Mouse (Mus musculus): ENCODE data around the gene Klhl29. TPM values are rescaled to one million over a fixed set of nuclear protein-coding genes. Genes with fewer than 3 reads are reported as not detected.

Klhl29 gene
- polyA plus RNA-seq, 1 experiment from 2014 or later, result 2.0 TPM

DNA sequence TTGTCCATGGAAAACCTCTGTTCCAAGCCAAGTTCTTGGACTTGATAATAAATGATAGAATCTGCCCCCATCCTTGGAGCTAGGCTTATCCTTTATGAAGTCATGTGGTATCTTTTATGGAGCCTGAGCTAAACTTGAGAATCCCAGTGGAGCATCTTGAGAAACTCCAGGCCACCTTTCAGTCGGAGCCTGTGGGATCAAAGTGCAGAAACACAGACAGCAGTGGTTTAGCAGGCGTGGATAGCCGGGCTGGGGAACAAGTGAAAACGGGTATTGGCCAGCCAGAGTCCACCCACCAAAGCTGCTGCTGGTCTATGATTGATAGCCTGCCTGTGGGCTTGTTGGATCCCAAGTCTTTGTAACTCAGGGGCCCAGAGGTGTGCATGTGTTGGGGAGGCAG is 177.2 kb downstream of the Klhl29 start:
- ATAC-seq (ENCODE audit: insufficient read depth, low FRiP score, low TSS enrichment) (no peak), DNase-seq (ENCODE audit: low spot score) (no peak)
- Histone ChIP-seq H3K4me1 (ENCODE audit: control insufficient read depth, insufficient read depth, low read length) (no peaks in the 10 kb centered on the region), H3K9me3 (ENCODE audit: control insufficient read depth, low read length) (no peaks in the 10 kb centered on the region), H3K4me2 (ENCODE audit: low read depth) (no peak overlapping the region), H3K9ac (ENCODE audit: low read length) (no peak overlapping the region), H3K36me3 (ENCODE audit: control insufficient read depth, insufficient read depth, low read length) (no peaks in the 10 kb centered on the region), H3K4me3 (ENCODE audit: low read depth, low read length) (no peak overlapping the region), H3K27ac (ENCODE audit: low read depth, low read length) (no peak overlapping the region), H3K27me3 (ENCODE audit: control insufficient read depth, insufficient read depth, low read length) (no peaks in the 10 kb centered on the region)
- 65% methylated on average over 4 of the region's 4 CpGs for WGBS

- peaks cover 23% of the 10 kb centered on the region for H3K4me1 ChIP-seq (ENCODE audit: control insufficient read depth, insufficient read depth, low read length)
- no peaks in the 10 kb centered on the region for H3K36me3 ChIP-seq (ENCODE audit: control insufficient read depth, insufficient read depth, low read length)
- ATAC-seq (ENCODE audit: insufficient read depth, low FRiP score, low TSS enrichment) (no peak), DNase-seq (ENCODE audit: low spot score) (no peak)
- no peaks in the 10 kb centered on the region for H3K27me3 ChIP-seq (ENCODE audit: control insufficient read depth, insufficient read depth, low read length)
- WGBS, result 68% methylated on average over 6 of the region's 6 CpGs
- no peak overlapping the region for H3K9ac ChIP-seq (ENCODE audit: low read length)
- H3K9me3 ChIP-seq (ENCODE audit: control insufficient read depth, low read length), result no peaks in the 10 kb centered on the region
- no peak overlapping the region for H3K4me3 ChIP-seq (ENCODE audit: low read depth, low read length)
- H3K27ac ChIP-seq (ENCODE audit: low read depth, low read length), result no peak overlapping the region
- H3K4me2 ChIP-seq (ENCODE audit: low read depth), result no peak overlapping the region
Measured at GRCm38 (mm10) chr12:5194176-5194575, 181.3 kb downstream of the Klhl29 start.

- H3K27me3 ChIP-seq (ENCODE audit: control insufficient read depth, insufficient read depth, low read length), result no peaks in the 10 kb centered on the region
- ATAC-seq (ENCODE audit: insufficient read depth, low FRiP score, low TSS enrichment) (no peak), DNase-seq (ENCODE audit: low spot score) (no peak)
- no peak overlapping the region for H3K4me2 ChIP-seq (ENCODE audit: low read depth)
- WGBS, result 35% methylated on average over 9 of the region's 9 CpGs
- H3K4me1 ChIP-seq (ENCODE audit: control insufficient read depth, insufficient read depth, low read length), result peaks cover 35% of the 10 kb centered on the region
- H3K9ac ChIP-seq (ENCODE audit: low read length), result no peak overlapping the region
- 0 out of 2 replicates have a peak overlapping the region, but pooled peaks have one; percentile 46 for H3K27ac ChIP-seq (ENCODE audit: low read depth, low read length)
- no peaks in the 10 kb centered on the region for H3K36me3 ChIP-seq (ENCODE audit: control insufficient read depth, insufficient read depth, low read length)
- no peaks in the 10 kb centered on the region for H3K9me3 ChIP-seq (ENCODE audit: control insufficient read depth, low read length)
- no peak overlapping the region for H3K4me3 ChIP-seq (ENCODE audit: low read depth, low read length)
Measured at GRCm38 (mm10) chr12:5192380-5192718, 183.1 kb downstream of the Klhl29 start.

- WGBS, result 8% methylated on average over 14 of the region's 14 CpGs
- Histone ChIP-seq H3K4me2 (ENCODE audit: low read depth) (peak overlapping the region; percentile 22; the same call in 1 of the 2 replicates), H3K9me3 (ENCODE audit: control insufficient read depth, low read length) (no peaks in the 10 kb centered on the region), H3K4me1 (ENCODE audit: control insufficient read depth, insufficient read depth, low read length) (peaks cover 35% of the 10 kb centered on the region), H3K9ac (ENCODE audit: low read length) (peak overlapping the region; percentile 36; the same call in 1 of the 2 replicates), H3K27me3 (ENCODE audit: control insufficient read depth, insufficient read depth, low read length) (no peaks in the 10 kb centered on the region), H3K27ac (ENCODE audit: low read depth, low read length) (0 out of 2 replicates have a peak overlapping the region, but pooled peaks have one; percentile 46), H3K36me3 (ENCODE audit: control insufficient read depth, insufficient read depth, low read length) (no peaks in the 10 kb centered on the region), H3K4me3 (ENCODE audit: low read depth, low read length) (no peak overlapping the region)
- DNase-seq (ENCODE audit: low spot score) (peak; percentile 67), ATAC-seq (ENCODE audit: insufficient read depth, low FRiP score, low TSS enrichment) (no peak; the same call in 1 of the 2 replicates)
Measured at GRCm38 (mm10) chr12:5191628-5192379, 183.7 kb downstream of the Klhl29 start.

DNA sequence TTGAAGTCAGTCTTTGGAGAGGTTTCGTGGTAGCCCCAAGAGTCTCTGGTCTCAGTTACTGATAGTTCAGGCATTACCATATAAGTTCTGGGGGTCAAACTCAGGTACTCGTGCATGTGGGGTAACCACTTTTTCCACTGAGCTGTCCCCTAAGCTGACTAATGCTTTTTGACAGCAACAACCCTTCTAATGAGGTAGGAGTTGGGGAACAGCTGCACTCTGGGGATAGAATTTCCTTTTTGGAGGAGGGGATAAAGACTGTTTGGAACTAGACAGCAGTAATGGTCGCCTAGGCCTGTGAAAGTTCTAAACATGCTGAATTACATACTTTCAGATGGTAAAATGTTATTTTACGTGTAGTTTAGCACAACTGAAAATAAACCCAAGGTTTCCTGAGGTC is 184.3 kb downstream of the Klhl29 start:
- ATAC-seq (ENCODE audit: insufficient read depth, low FRiP score, low TSS enrichment), result no peak
- Histone ChIP-seq H3K9ac (ENCODE audit: low read length) (no peak overlapping the region), H3K27me3 (ENCODE audit: control insufficient read depth, insufficient read depth, low read length) (no peaks in the 10 kb centered on the region), H3K27ac (ENCODE audit: low read depth, low read length) (no peak overlapping the region), H3K4me3 (ENCODE audit: low read depth, low read length) (no peak overlapping the region), H3K36me3 (ENCODE audit: control insufficient read depth, insufficient read depth, low read length) (no peaks in the 10 kb centered on the region), H3K4me1 (ENCODE audit: control insufficient read depth, insufficient read depth, low read length) (peaks cover 35% of the 10 kb centered on the region), H3K4me2 (ENCODE audit: low read depth) (no peak overlapping the region), H3K9me3 (ENCODE audit: control insufficient read depth, low read length) (no peaks in the 10 kb centered on the region)
- 65% methylated on average over 4 of the region's 4 CpGs for WGBS
- no peak for DNase-seq (ENCODE audit: low spot score)

DNA sequence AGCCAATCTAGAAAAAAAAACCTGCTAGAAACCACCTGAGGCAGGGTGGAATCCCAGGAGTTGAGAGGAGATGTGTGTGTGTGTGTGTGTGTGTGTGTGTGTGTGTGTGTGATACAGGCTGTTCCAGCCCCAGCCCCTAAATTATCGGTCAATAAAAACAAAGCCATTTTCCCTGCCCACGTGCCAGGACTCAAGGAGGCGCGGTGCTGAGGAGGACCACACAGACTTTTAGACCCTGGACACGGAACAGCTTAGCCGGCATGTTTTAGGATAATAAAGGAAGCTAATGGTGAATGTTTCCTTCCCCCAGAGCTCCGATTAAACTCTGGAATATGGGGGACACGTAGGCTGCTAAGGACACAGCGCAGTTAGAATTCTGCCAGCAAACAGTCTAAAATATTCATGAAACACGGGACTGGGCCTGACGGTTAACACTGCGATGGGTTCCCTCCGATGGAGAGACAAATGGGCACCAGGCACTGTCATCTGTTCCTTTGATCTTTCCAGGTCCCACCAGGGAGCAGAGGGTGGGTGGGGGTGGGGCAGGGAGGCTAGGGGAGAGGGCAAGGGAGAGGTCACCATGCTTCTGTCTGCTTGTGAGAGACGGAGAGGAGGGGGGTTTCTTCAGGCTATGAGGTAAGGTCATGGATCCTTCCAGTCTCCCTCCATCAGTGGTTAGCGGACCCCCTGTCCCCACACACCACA is 185.9 kb downstream of the Klhl29 start:
- no peak overlapping the region for H3K4me2 ChIP-seq (ENCODE audit: low read depth)
- H3K27me3 ChIP-seq (ENCODE audit: control insufficient read depth, insufficient read depth, low read length), result no peaks in the 10 kb centered on the region
- peaks cover 35% of the 10 kb centered on the region for H3K4me1 ChIP-seq (ENCODE audit: control insufficient read depth, insufficient read depth, low read length)
- H3K27ac ChIP-seq (ENCODE audit: low read depth, low read length), result peak overlapping the region; percentile 11; the same call in 1 of the 2 replicates
- H3K4me3 ChIP-seq (ENCODE audit: low read depth, low read length), result no peak overlapping the region
- no peaks in the 10 kb centered on the region for H3K9me3 ChIP-seq (ENCODE audit: control insufficient read depth, low read length)
- ATAC-seq (ENCODE audit: insufficient read depth, low FRiP score, low TSS enrichment) (peak; percentile 18; the same call in 1 of the 2 replicates), DNase-seq (ENCODE audit: low spot score) (no peak)
- H3K36me3 ChIP-seq (ENCODE audit: control insufficient read depth, insufficient read depth, low read length), result no peaks in the 10 kb centered on the region
- WGBS, result 10% methylated on average over 15 of the region's 15 CpGs
- H3K9ac ChIP-seq (ENCODE audit: low read length), result no peak overlapping the region

- H3K4me3 ChIP-seq (ENCODE audit: low read depth, low read length), result no peak overlapping the region
- H3K27ac ChIP-seq (ENCODE audit: low read depth, low read length), result peak overlapping the region; percentile 11; the same call in 1 of the 2 replicates
- H3K4me2 ChIP-seq (ENCODE audit: low read depth), result no peak overlapping the region
- no peaks in the 10 kb centered on the region for H3K9me3 ChIP-seq (ENCODE audit: control insufficient read depth, low read length)
- ATAC-seq (ENCODE audit: insufficient read depth, low FRiP score, low TSS enrichment) (peak; percentile 84), DNase-seq (ENCODE audit: low spot score) (peak; percentile 74)
- WGBS, result 22% methylated on average over 7 of the region's 7 CpGs
- H3K4me1 ChIP-seq (ENCODE audit: control insufficient read depth, insufficient read depth, low read length), result peaks cover 35% of the 10 kb centered on the region
- no peaks in the 10 kb centered on the region for H3K36me3 ChIP-seq (ENCODE audit: control insufficient read depth, insufficient read depth, low read length)
- H3K27me3 ChIP-seq (ENCODE audit: control insufficient read depth, insufficient read depth, low read length), result no peaks in the 10 kb centered on the region
- no peak overlapping the region for H3K9ac ChIP-seq (ENCODE audit: low read length)
Measured at GRCm38 (mm10) chr12:5188899-5189298, 186.6 kb downstream of the Klhl29 start.

- Histone ChIP-seq H3K4me3 (ENCODE audit: low read depth, low read length) (no peak overlapping the region), H3K9ac (ENCODE audit: low read length) (no peak overlapping the region), H3K27me3 (ENCODE audit: control insufficient read depth, insufficient read depth, low read length) (no peaks in the 10 kb centered on the region), H3K27ac (ENCODE audit: low read depth, low read length) (no peak overlapping the region), H3K36me3 (ENCODE audit: control insufficient read depth, insufficient read depth, low read length) (no peaks in the 10 kb centered on the region), H3K4me2 (ENCODE audit: low read depth) (no peak overlapping the region), H3K4me1 (ENCODE audit: control insufficient read depth, insufficient read depth, low read length) (peaks cover 35% of the 10 kb centered on the region), H3K9me3 (ENCODE audit: control insufficient read depth, low read length) (no peaks in the 10 kb centered on the region)
- 73% methylated on average over 2 of the region's 2 CpGs for WGBS
- ATAC-seq (ENCODE audit: insufficient read depth, low FRiP score, low TSS enrichment) (no peak), DNase-seq (ENCODE audit: low spot score) (no peak)
Measured at GRCm38 (mm10) chr12:5187773-5188333, 187.6 kb downstream of the Klhl29 start.

Measured in neural tube, embryonic 11.5 days (tissue).